Mouse (Mus musculus) MEL (cell line): ENCODE results near the gene Cabp4. TPM values are rescaled to one million over a fixed set of nuclear protein-coding genes. Genes with fewer than 3 reads are reported as not detected.

Experiments used
- DNase-seq: peaks from one replicate; pipeline ENCODE4 v3.0.0; 2011; ENCODE audit warnings: low read depth, low spot score
- H3K27ac ChIP-seq: 2 replicates; pipeline ENCODE4 v1.5.1; 2012; ENCODE audit warnings: low read depth, mild to moderate bottlenecking, control low read depth, low read length, moderate library complexity; ENCODE audit not compliant: control insufficient read depth
- H3K27me3 ChIP-seq, 2 experiments: fragments of 150-350 bp in 1 of 2; sonication (generic) in 1 of 2; 2 replicates each; pipeline ENCODE4 v1.6.1; 2012; ENCODE audit warnings: low read length in 2 of 2, mild to moderate bottlenecking in 2 of 2, improper control_type of control experiment in 1 of 2, moderate library complexity in 1 of 2; ENCODE audit not compliant: insufficient read depth in 2 of 2, control insufficient read depth in 1 of 2
- H3K36me3 ChIP-seq, 2 experiments: 2 replicates each; pipeline ENCODE4 v1.6.1; 2012 to 2014; ENCODE audit warnings: low read length in 2 of 2, improper control_type of control experiment in 1 of 2, inconsistent platforms in 1 of 2, mild to moderate bottlenecking in 1 of 2; ENCODE audit not compliant: insufficient read depth in 2 of 2, control insufficient read depth in 1 of 2
- H3K4me1 ChIP-seq, 2 experiments: fragments of 150-350 bp in 1 of 2; sonication (generic) in 1 of 2; 2 replicates each; pipeline ENCODE4 v1.6.1; 2012; ENCODE audit warnings: low read length in 2 of 2, improper control_type of control experiment in 1 of 2, mild to moderate bottlenecking in 1 of 2; ENCODE audit not compliant: insufficient read depth in 2 of 2, control insufficient read depth in 1 of 2
- H3K4me3 ChIP-seq, 2 experiments: fragments of 150-350 bp in 1 of 2; sonication (generic) in 1 of 2; 2 replicates each; pipeline ENCODE4 v1.5.1; 2012; ENCODE audit warnings: low read depth in 2 of 2, low read length in 2 of 2, mild to moderate bottlenecking in 2 of 2, moderate library complexity in 2 of 2, control low read depth in 1 of 2, improper control_type of control experiment in 1 of 2; ENCODE audit not compliant: control insufficient read depth in 1 of 2, insufficient read depth in 1 of 2
- H3K79me2 ChIP-seq: 2 replicates; pipeline ENCODE4 v1.6.1; 2012; ENCODE audit warnings: mild to moderate bottlenecking, low read length, moderate library complexity; ENCODE audit not compliant: control insufficient read depth, poor library complexity, insufficient read depth
- H3K9ac ChIP-seq: 2 replicates; pipeline ENCODE4 v1.6.1; 2012; ENCODE audit warnings: low read depth, mild to moderate bottlenecking, control low read depth, low read length, moderate library complexity; ENCODE audit not compliant: control insufficient read depth, poor library complexity, severe bottlenecking
- H3K9me3 ChIP-seq: fragments of 150-350 bp; sonication (generic); replicated peaks from 2 replicates; pipeline ENCODE4 v1.6.1; 2012; ENCODE audit warnings: mild to moderate bottlenecking, low read length, improper control_type of control experiment, moderate library complexity; ENCODE audit not compliant: insufficient read depth
- CTCF ChIP-seq, 3 experiments: IDR thresholded peaks in 2 of 3; conservative IDR thresholded peaks in 1 of 3; 2 replicates each; pipeline ENCODE4 v1.5.1; 2011 to 2012; ENCODE audit warnings: low read length in 3 of 3, low read depth in 2 of 3, mild to moderate bottlenecking in 2 of 3, improper control_type of control experiment in 1 of 3, inconsistent platforms in 1 of 3, mixed read lengths in 1 of 3, moderate library complexity in 1 of 3; ENCODE audit not compliant: control insufficient read depth in 1 of 3, insufficient read depth in 1 of 3, poor library complexity in 1 of 3, severe bottlenecking in 1 of 3
- E2F4 ChIP-seq: IDR thresholded peaks from 2 replicates; pipeline ENCODE4 v1.6.1; 2011; ENCODE audit warnings: low read depth, low read length, improper control_type of control experiment, borderline replicate concordance
- EP300 ChIP-seq, 2 experiments: IDR thresholded peaks; 2 replicates each; pipeline ENCODE4 v1.6.1; 2011; ENCODE audit warnings: improper control_type of control experiment in 2 of 2, low read length in 2 of 2, low read depth in 1 of 2, mild to moderate bottlenecking in 1 of 2
- GABPA ChIP-seq: IDR thresholded peaks from 2 replicates; pipeline ENCODE4 v1.6.1; 2012; ENCODE audit warnings: low read depth, mild to moderate bottlenecking, inconsistent platforms, low read length, improper control_type of control experiment, moderate library complexity
- JUND ChIP-seq: IDR thresholded peaks from 2 replicates; pipeline ENCODE4 v1.6.1; 2011; ENCODE audit warnings: low read depth, mild to moderate bottlenecking, improper control_type of control experiment, low read length
- KAT2A ChIP-seq: conservative IDR thresholded peaks from 2 replicates; pipeline ENCODE4 v1.6.1; 2012; ENCODE audit warnings: low read depth, low read length, improper control_type of control experiment, inconsistent platforms
- MAFK ChIP-seq: IDR thresholded peaks from 2 replicates; pipeline ENCODE4 v1.6.1; 2011; ENCODE audit warnings: low read depth, mild to moderate bottlenecking, low read length, improper control_type of control experiment, borderline replicate concordance
- MAX ChIP-seq: IDR thresholded peaks from 2 replicates; pipeline ENCODE4 v1.6.1; 2011; ENCODE audit warnings: low read length, improper control_type of control experiment
- MAZ ChIP-seq: IDR thresholded peaks from 2 replicates; pipeline ENCODE4 v1.6.1; 2012; ENCODE audit warnings: low read depth, mild to moderate bottlenecking, inconsistent platforms, low read length, improper control_type of control experiment
- MEF2A ChIP-seq: IDR thresholded peaks from 2 replicates; pipeline ENCODE4 v1.6.1; 2014; ENCODE audit warnings: low read depth, mild to moderate bottlenecking, inconsistent platforms, low read length, improper control_type of control experiment; ENCODE audit not compliant: poor library complexity, insufficient replicate concordance, severe bottlenecking; ENCODE audit errors: extremely low read depth
- MXI1 ChIP-seq: IDR thresholded peaks from 2 replicates; pipeline ENCODE4 v1.6.1; 2011; ENCODE audit warnings: mild to moderate bottlenecking, low read depth, low read length, improper control_type of control experiment
- POLR2A ChIP-seq, 2 experiments: IDR thresholded peaks; 2 replicates each; pipeline ENCODE4 v1.6.1; 2011 to 2012; ENCODE audit warnings: low read length in 2 of 2, mild to moderate bottlenecking in 2 of 2, control low read depth in 1 of 2, improper control_type of control experiment in 1 of 2, low read depth in 1 of 2, moderate library complexity in 1 of 2; ENCODE audit not compliant: control insufficient read depth in 1 of 2, insufficient read depth in 1 of 2, poor library complexity in 1 of 2
- RAD21 ChIP-seq: IDR thresholded peaks from 2 replicates; pipeline ENCODE4 v1.6.1; 2011; ENCODE audit warnings: mild to moderate bottlenecking, low read depth, low read length, improper control_type of control experiment
- RCOR1 ChIP-seq: IDR thresholded peaks from 2 replicates; pipeline ENCODE4 v1.6.1; 2012; ENCODE audit warnings: low read depth, mild to moderate bottlenecking, inconsistent platforms, low read length, improper control_type of control experiment
- UBTF ChIP-seq: IDR thresholded peaks from 2 replicates; pipeline ENCODE4 v1.6.1; 2012; ENCODE audit warnings: low read depth, mild to moderate bottlenecking, inconsistent platforms, low read length, improper control_type of control experiment, moderate library complexity, borderline replicate concordance; ENCODE audit not compliant: insufficient read depth
- USF1 ChIP-seq: IDR thresholded peaks from 2 replicates; pipeline ENCODE4 v1.6.1; 2014; ENCODE audit warnings: low read depth, mild to moderate bottlenecking, inconsistent platforms, low read length, improper control_type of control experiment, moderate library complexity
- ZKSCAN1 ChIP-seq: IDR thresholded peaks from 2 replicates; pipeline ENCODE4 v1.6.1; 2012; ENCODE audit warnings: low read depth, mild to moderate bottlenecking, inconsistent platforms, low read length, improper control_type of control experiment, moderate library complexity
- ZNF384 ChIP-seq: IDR thresholded peaks from 2 replicates; pipeline ENCODE4 v1.6.1; 2012; ENCODE audit warnings: low read depth, mild to moderate bottlenecking, inconsistent platforms, low read length, improper control_type of control experiment
- polyA plus RNA-seq, 2 experiments: library from polyadenylated mRNA; stranded (reverse) in 1 of 2; unstranded in 1 of 2; fragments of >175 nt in 1 of 2; fragments of >200 nt in 1 of 2; gene quantifications; 2 replicates each; pipeline versions ENCODE4 v1.2.1 to v1.2.4; 2012; ENCODE audit warnings: low replicate concordance in 2 of 2, low read depth in 1 of 2; ENCODE audit not compliant: insufficient read length in 2 of 2, insufficient read depth in 1 of 2, missing spikeins in 1 of 2
- total RNA-seq: library from RNA; depleted of rRNA; stranded (reverse); fragments of 300-350 nt; gene quantifications from 2 replicates; pipeline ENCODE4 v1.2.3, GENCODE M21; 2012

The Cabp4 gene
- total and polyA plus RNA-seq, 3 experiments: 0.08 to 0.24 TPM; not detected in 1

DNA sequence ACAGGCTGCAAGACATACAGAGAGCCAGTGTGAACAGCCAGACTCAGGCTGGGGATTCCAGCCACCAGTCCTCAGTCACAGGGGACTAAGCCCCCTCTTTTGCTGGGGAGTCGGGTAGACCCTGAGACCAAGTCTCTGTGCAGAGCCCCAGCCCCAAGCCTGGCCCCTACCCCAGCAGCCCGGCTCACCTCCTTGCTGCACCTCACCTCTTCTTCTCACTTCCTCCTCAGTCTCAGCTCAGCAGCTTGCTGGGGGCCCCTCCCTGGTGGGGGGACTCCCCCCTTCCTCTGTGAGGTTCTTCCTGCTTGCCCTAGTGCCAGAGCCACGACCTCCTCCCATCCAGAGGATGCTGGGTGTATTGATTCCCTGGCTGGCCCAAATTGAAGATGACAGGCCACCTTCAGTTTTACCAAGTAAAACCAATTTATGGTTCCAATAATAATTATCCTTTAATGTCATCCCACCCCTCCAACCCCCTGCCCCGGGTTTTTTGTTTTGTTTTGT, 47.0 kb upstream of the Cabp4 start, which contains the start of gene Tbc1d10c (continued):
- TF ChIP-seq ZNF384 (no peak), CTCF (IDR thresholded peaks at IDR 0.05 in 2 of 3, conservative IDR thresholded peaks at IDR 0.05 in 1 of 3; ENCODE audit: control insufficient read depth in 1 of 3, insufficient read depth in 1 of 3, low read depth in 2 of 3, low read length in 3 of 3, poor library complexity in 1 of 3, severe bottlenecking in 1 of 3) (no peak), MXI1 (peak; percentile 98), RAD21 (no peak), RCOR1 (no peak)

DNA sequence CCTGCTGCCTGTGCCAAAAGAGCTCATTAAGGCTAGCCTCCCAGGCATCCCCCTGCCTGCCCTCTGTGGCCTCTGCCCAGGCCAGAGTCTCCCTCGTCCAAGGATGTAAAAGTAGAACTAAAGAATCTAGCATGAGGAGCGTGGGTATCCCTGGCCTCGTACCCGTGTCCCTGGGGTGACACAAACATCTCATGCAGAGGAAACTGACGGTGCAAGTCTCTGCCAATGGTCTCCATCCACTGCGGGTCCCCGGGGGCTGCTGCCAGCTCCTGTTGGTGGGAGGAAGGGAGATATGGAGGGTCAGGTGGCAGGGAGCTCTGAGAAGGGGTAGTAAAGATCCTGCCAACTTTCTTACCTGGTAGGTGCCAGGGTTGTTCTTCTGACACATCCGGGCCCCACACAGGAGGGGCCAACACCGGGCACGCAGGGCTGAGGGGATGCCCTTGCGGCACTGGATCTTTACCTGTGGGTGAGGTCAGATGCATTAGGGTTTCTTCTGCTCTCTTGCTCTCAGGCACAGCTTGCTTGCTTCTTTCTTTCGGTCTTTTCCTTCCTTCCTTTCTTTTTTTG, 45.3 kb upstream of the Cabp4 start:
- Histone ChIP-seq H3K27me3 (no peaks in the 10 kb centered on the region), H3K27ac (no peak overlapping the region)
- TF ChIP-seq E2F4: no peak
- TF ChIP-seq ZKSCAN1: no peak
- no peak for TF ChIP-seq MAFK
- TF ChIP-seq GABPA: no peak
- TF ChIP-seq RAD21: no peak
- TF ChIP-seq MXI1: no peak
- TF ChIP-seq MAX: no peak
- no peak for TF ChIP-seq JUND
- TF ChIP-seq USF1: no peak
- TF ChIP-seq MAZ: no peak

DNA sequence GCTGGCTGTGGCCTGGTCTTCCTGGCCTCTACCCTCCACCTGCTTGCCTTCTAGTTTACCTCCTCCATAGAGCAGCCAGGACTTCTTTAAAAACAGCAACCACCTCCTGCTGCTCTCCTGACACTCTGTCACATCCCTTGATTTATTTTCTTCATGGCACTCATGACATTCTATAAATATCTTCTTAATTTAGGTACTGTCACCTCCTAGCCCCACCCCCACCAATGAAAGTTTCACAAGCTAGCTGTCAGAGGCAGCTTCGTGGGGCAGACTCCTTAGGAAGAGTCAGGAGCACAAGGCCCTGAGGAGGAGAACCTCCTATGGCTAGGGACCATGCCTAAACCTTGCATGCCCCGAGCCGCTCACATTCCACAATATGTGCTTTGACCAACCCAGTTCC, 43.5 kb upstream of the Cabp4 start:
- Histone ChIP-seq H3K9ac (no peak overlapping the region), H3K79me2 (peaks cover 9% of the 10 kb centered on the region), H3K4me3 (no peak overlapping the region), H3K27ac (no peak overlapping the region), H3K27me3 (no peaks in the 10 kb centered on the region), H3K36me3 (peaks cover 0 to 4% of the 10 kb centered on the region in 2 experiments; a peak in 2 of 4 replicates), H3K9me3 (no peaks in the 10 kb centered on the region), H3K4me1 (peaks cover 2 to 4% of the 10 kb centered on the region in 2 experiments; a peak in 2 of 4 replicates)
- no peak for TF ChIP-seq ZNF384
- TF ChIP-seq MAX: no peak
- no peak for TF ChIP-seq GABPA
- no peak for TF ChIP-seq ZKSCAN1
- no peak for TF ChIP-seq KAT2A
- no peak for TF ChIP-seq MEF2A
- no peak for TF ChIP-seq MAFK
- no peak for TF ChIP-seq EP300 (IDR thresholded peaks at IDR 0.05; ENCODE audit: low read depth in 1 of 2, low read length in 2 of 2)
- no peak for TF ChIP-seq POLR2A (IDR thresholded peaks at IDR 0.05; ENCODE audit: control insufficient read depth in 1 of 2, insufficient read depth in 1 of 2, low read depth in 1 of 2, low read length in 2 of 2, poor library complexity in 1 of 2)
- TF ChIP-seq E2F4: no peak
- no peak for TF ChIP-seq UBTF
- no peak for DNase-seq

More for the DNA sequence above, 45.3 kb upstream of the Cabp4 start:
- peaks cover 25% of the 10 kb centered on the region for H3K79me2 ChIP-seq
- DNase-seq: no peak
- H3K9ac ChIP-seq: no peak overlapping the region
- peaks cover 0 to 15% of the 10 kb centered on the region in 2 experiments; a peak in 3 of 4 replicates for H3K36me3 ChIP-seq
- H3K4me1 ChIP-seq: peaks cover 6 to 17% of the 10 kb centered on the region in 2 experiments
- no peaks in the 10 kb centered on the region for H3K9me3 ChIP-seq
- no peak overlapping the region for H3K4me3 ChIP-seq
